Mouse (Mus musculus) heart, embryonic 11.5 days (tissue): ENCODE results near the gene Lonp1. TPM values are rescaled to one million over a fixed set of nuclear protein-coding genes. Genes with fewer than 3 reads are reported as not detected.

Source experiments
- ATAC-seq: fragments of 200-750 bp; cut with Nextera tagmentation; replicated peaks from 2 replicates; pipeline ENCODE4 v1.8.0; 2017; ENCODE audit warnings: moderate library complexity; ENCODE audit not compliant: insufficient number of reproducible peaks, low FRiP score, low TSS enrichment
- H3K27ac ChIP-seq: fragments of 300-500 bp; sonication (generic); 2 replicates; pipeline ENCODE4 v1.5.1; 2014; ENCODE audit warnings: mild to moderate bottlenecking, low read depth, low read length
- H3K27me3 ChIP-seq: fragments of 300-500 bp; sonication (generic); 2 replicates; pipeline ENCODE4 v1.6.1; 2014; ENCODE audit warnings: mild to moderate bottlenecking, low read length, mixed read lengths; ENCODE audit not compliant: control insufficient read depth, insufficient read depth
- H3K36me3 ChIP-seq: fragments of 300-500 bp; sonication (generic); 2 replicates; pipeline ENCODE4 v1.6.1; 2014; ENCODE audit warnings: mild to moderate bottlenecking, low read length, moderate library complexity, mixed read lengths; ENCODE audit not compliant: control insufficient read depth, insufficient read depth
- H3K4me1 ChIP-seq: fragments of 300-500 bp; sonication (generic); 2 replicates; pipeline ENCODE4 v1.6.1; 2014; ENCODE audit warnings: low read length; ENCODE audit not compliant: control insufficient read depth, insufficient read depth
- H3K4me2 ChIP-seq: fragments of 300-500 bp; sonication (generic); 2 replicates; pipeline ENCODE4 v1.6.1; 2014; ENCODE audit warnings: mild to moderate bottlenecking, moderate library complexity
- H3K4me3 ChIP-seq: fragments of 300-500 bp; sonication (generic); 2 replicates; pipeline ENCODE4 v1.5.1; 2014; ENCODE audit warnings: low read depth, low read length
- H3K9ac ChIP-seq: fragments of 300-500 bp; sonication (generic); 2 replicates; pipeline ENCODE4 v1.6.1; 2014; ENCODE audit warnings: mild to moderate bottlenecking, low read depth, low read length, moderate library complexity
- H3K9me3 ChIP-seq: fragments of 300-500 bp; sonication (generic); replicated peaks from 2 replicates; pipeline ENCODE4 v1.6.1; 2016; ENCODE audit warnings: low read length; ENCODE audit not compliant: control insufficient read depth
- WGBS: fragments of 180-500 bp; shearing (Covaris S2); extraction: QIAGEN DNeasy Blood & Tissue Kit; methylation state at CpG from one replicate; pipeline ENCODE4 v1.1.7; 2014; ENCODE audit not compliant: insufficient replicate concordance; 5-methylcytosine and 5-hydroxymethylcytosine counted together
- polyA plus RNA-seq: library from polyadenylated mRNA; unstranded; fragments of >200 nt; fragmentation: Nextera tagmentation; extraction: Ambion mirVana; gene quantifications from 2 replicates; pipeline ENCODE4 v1.2.1, GENCODE M21; 2014

Gene Lonp1
- polyA plus RNA-seq, 1 experiment from 2014 or later = 54.1 TPM

DNA sequence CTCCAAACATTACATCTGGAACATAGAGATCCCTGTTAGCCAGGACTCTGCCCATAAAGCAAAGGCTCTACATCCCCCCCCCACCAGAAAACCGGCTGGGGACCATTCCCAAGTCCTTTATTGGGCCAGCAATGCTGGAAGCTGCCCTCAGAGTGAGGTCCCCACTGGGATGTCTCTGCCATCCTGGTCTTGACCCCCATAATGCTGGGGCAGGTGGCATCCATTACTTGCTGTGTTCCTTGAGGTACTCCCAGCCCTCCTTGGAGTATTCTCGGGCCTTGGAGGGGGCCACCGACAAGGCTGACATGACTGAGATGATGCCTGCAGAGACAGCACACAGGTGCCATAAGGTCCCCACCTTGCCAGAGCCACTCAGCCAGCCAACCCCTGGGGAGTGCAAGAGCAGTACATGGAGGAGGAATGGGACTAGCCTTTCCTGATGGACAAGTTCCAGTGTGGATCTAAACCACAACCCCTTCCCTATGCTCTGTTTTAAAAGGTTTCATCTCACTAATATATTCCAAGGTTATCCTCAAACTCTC lies 19.1 kb downstream of the Lonp1 start:
- Histone ChIP-seq H3K27ac (no peak overlapping the region), H3K4me2 (no peak overlapping the region; the same call in 1 of the 2 replicates), H3K36me3 (peaks cover 42% of the 10 kb centered on the region), H3K4me3 (peak overlapping the region; percentile 75; the same call in 1 of the 2 replicates), H3K4me1 (peaks cover 19% of the 10 kb centered on the region), H3K27me3 (no peaks in the 10 kb centered on the region), H3K9ac (no peak overlapping the region), H3K9me3 (no peaks in the 10 kb centered on the region)
- no peak for ATAC-seq
- WGBS = 76% methylated on average over 3 of the region's 3 CpGs

GRCm38 (mm10) chr17:56605431-56605830 lies 21.3 kb downstream of the Lonp1 start:
- no peaks in the 10 kb centered on the region for H3K9me3 ChIP-seq
- ATAC-seq = no peak
- no peak overlapping the region for H3K27ac ChIP-seq
- H3K4me1 ChIP-seq = peaks cover 13% of the 10 kb centered on the region
- no peak overlapping the region for H3K9ac ChIP-seq
- H3K4me3 ChIP-seq = no peak overlapping the region
- H3K27me3 ChIP-seq = no peaks in the 10 kb centered on the region
- H3K36me3 ChIP-seq = peaks cover 61% of the 10 kb centered on the region
- WGBS = 88% methylated on average over 9 of the region's 9 CpGs
- no peak overlapping the region for H3K4me2 ChIP-seq

- ATAC-seq = no peak
- WGBS = 90% methylated on average over 3 of the region's 3 CpGs
- H3K4me2 ChIP-seq = no peak overlapping the region
These were observed 22.3 kb downstream of the Lonp1 start for GRCm38 (mm10) chr17:56604422-56604821.

DNA sequence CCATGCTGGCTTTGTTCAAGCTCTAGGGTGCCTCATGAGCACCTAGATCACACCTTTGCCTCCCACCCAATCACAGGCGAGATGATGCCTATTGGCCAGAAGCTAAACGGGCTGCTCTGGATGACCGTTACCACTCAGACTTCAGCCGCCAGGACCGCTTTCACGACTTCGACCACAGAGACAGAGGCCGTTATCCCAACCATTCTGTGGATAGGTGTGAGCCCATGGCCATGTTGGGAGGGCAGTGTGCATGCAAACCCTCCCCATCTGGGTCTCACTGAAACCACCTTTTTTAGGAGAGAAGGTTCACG lies 22.7 kb downstream of the Lonp1 start:
- H3K27ac ChIP-seq = no peak overlapping the region
- H3K9me3 ChIP-seq = no peaks in the 10 kb centered on the region
- ATAC-seq = no peak
- H3K36me3 ChIP-seq = peaks cover 73% of the 10 kb centered on the region
- peaks cover 10% of the 10 kb centered on the region for H3K4me1 ChIP-seq
- 86% methylated on average over 9 of the region's 9 CpGs for WGBS
- H3K4me2 ChIP-seq = no peak overlapping the region
- H3K27me3 ChIP-seq = no peaks in the 10 kb centered on the region
- no peak overlapping the region for H3K4me3 ChIP-seq
- H3K9ac ChIP-seq = no peak overlapping the region

More at GRCm38 (mm10) chr17:56604422-56604821, 22.3 kb downstream of the Lonp1 start:
- no peak overlapping the region for H3K4me3 ChIP-seq
- H3K9me3 ChIP-seq = no peaks in the 10 kb centered on the region
- peaks cover 71% of the 10 kb centered on the region for H3K36me3 ChIP-seq
- H3K27ac ChIP-seq = no peak overlapping the region
- H3K27me3 ChIP-seq = no peaks in the 10 kb centered on the region
- H3K9ac ChIP-seq = no peak overlapping the region
- H3K4me1 ChIP-seq = peaks cover 10% of the 10 kb centered on the region

- WGBS = 95% methylated on average over 28 of the region's 28 CpGs
These were observed 23.3 kb downstream of the Lonp1 start for GRCm38 (mm10) chr17:56603186-56604069.

DNA sequence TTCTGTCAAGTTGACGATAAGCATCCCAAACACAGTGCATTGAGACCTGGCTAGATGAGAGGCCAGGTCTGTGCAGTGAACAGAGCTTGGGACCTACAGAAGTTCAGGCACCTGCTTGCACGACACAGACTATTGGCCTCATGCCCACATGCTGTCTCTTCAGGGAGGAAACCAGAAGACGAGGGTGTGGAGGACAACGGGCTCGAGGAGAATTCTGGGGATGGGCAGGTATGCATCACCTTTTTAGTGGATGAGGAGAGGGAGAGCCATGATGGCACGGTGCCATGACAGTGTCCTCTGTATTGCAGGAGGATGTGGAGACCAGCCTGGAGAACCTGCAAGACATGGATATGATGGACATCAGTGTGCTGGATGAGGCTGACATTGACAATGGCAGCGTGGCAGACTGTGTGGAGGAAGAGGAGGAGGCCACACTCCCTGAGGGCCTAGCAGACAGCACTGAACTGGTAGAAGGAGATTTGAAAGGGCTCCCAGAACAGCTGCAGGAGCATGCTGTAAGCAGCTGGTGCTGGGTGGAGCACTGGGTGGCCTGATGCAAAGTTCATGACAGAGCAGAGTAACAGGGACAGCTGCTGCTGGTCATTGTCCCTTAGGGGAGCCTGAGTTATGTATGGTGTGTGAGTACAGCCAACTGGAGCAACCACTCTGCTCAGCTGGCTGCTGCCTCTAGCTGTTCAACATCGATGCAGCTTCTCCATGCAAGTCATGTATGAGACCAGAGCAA lies 33.0 kb downstream of the Lonp1 start:
- no peaks in the 10 kb centered on the region for H3K4me1 ChIP-seq
- no peak overlapping the region for H3K9ac ChIP-seq
- WGBS = 92% methylated on average over 8 of the region's 8 CpGs
- H3K4me2 ChIP-seq = no peak overlapping the region
- peaks cover 56% of the 10 kb centered on the region for H3K36me3 ChIP-seq
- ATAC-seq = no peak
- H3K4me3 ChIP-seq = no peak overlapping the region
- H3K9me3 ChIP-seq = no peaks in the 10 kb centered on the region
- H3K27ac ChIP-seq = no peak overlapping the region
- H3K27me3 ChIP-seq = no peaks in the 10 kb centered on the region

More at GRCm38 (mm10) chr17:56603186-56604069, 23.3 kb downstream of the Lonp1 start:
- Histone ChIP-seq H3K9me3 (no peaks in the 10 kb centered on the region), H3K27ac (no peak overlapping the region), H3K4me1 (peaks cover 6% of the 10 kb centered on the region), H3K4me2 (no peak overlapping the region), H3K4me3 (no peak overlapping the region), H3K27me3 (no peaks in the 10 kb centered on the region), H3K36me3 (peaks cover 73% of the 10 kb centered on the region), H3K9ac (no peak overlapping the region)
- ATAC-seq = no peak

GRCm38 (mm10) chr17:56592553-56592952 lies 34.1 kb downstream of the Lonp1 start:
- Histone ChIP-seq H3K4me2 (no peak overlapping the region), H3K27me3 (no peaks in the 10 kb centered on the region), H3K9ac (no peak overlapping the region), H3K36me3 (peaks cover 60% of the 10 kb centered on the region), H3K4me1 (peaks cover under 1% of the 10 kb centered on the region; the same call in 1 of the 2 replicates), H3K4me3 (no peak overlapping the region), H3K27ac (no peak overlapping the region), H3K9me3 (no peaks in the 10 kb centered on the region)
- no peak for ATAC-seq

GRCm38 (mm10) chr17:56588921-56589320 lies 37.8 kb downstream of the Lonp1 start:
- Histone ChIP-seq H3K9ac (no peak overlapping the region), H3K36me3 (peaks cover 33% of the 10 kb centered on the region), H3K4me1 (peaks cover 13% of the 10 kb centered on the region), H3K27me3 (no peaks in the 10 kb centered on the region), H3K4me3 (no peak overlapping the region), H3K4me2 (no peak overlapping the region), H3K9me3 (no peaks in the 10 kb centered on the region), H3K27ac (no peak overlapping the region)
- 92% methylated on average over 4 of the region's 4 CpGs for WGBS
- no peak for ATAC-seq
